Mouse (Mus musculus) layer of hippocampus, adult 6 months (tissue): Measurements from ENCODE around the gene Iqub. TPM values are rescaled to one million over a fixed set of nuclear protein-coding genes. Genes with fewer than 3 reads are reported as not detected.

Source experiments
- long read RNA-seq, 2 experiments: library from polyadenylated mRNA; unstranded; transcript quantifications; one replicate each; pipeline ENCODE4 v2.0.0; 2019 to 2020
- polyA plus RNA-seq: library from polyadenylated mRNA; unstranded; fragments of <200 nt; fragmentation: Nextera tagmentation; gene quantifications from 2 replicates; pipeline ENCODE4 v1.2.3, GENCODE M21; 2021

Gene Iqub
- polyA plus RNA-seq = 0.59 and 2.4 TPM in 2 replicates
- long read RNA-seq, experiment 1, partial matches to known transcripts = 0 of 4 reads
- long read RNA-seq, experiment 1, other reads (novel, unspliced or antisense) = 3 of 4 reads
- long read RNA-seq, experiment 2, partial matches to known transcripts = 2 of 6 reads
- long read RNA-seq, experiment 2, other reads (novel, unspliced or antisense) = 4 of 6 reads

GRCm38 (mm10) chr6:24514552-24515284, at the start of gene Iqub:
TSS of gene Iqub (minus strand) at chr6:24515067.

DNA sequence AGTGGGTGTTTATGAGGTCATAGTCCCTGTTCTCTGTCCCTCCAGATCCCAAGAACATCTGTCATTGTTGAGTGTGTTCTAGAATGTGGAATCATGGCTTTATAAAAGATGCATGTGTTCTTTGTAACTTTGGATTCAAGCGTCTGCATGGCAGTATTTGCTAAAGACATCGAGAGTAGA, 13.1 kb upstream of the Iqub start, which contains the start of gene Asb15:
TSS of gene Asb15 (plus strand) at position 81 of the 180 bp plus-strand sequence.

GRCm38 (mm10) chr6:24527155-24528063, 12.5 kb upstream of the Iqub start, which contains the start of gene Ndufa5:
TSS of gene Ndufa5 (minus strand) at chr6:24528013.

Other genes with a start within 250 kb of the Iqub start
- gene Ndufa5, start 12.9 kb upstream of the Iqub start, polyA plus RNA-seq = 1,456 and 1,533 TPM in 2 replicates
- not detected in 2 replicates for gene Asb15, start 13.1 kb upstream of the Iqub start, polyA plus RNA-seq
- gene Lmod2, start 82.7 kb upstream of the Iqub start, polyA plus RNA-seq = not detected in 2 replicates
- gene Wasl, start 149.9 kb upstream of the Iqub start, polyA plus RNA-seq = 171 and 240 TPM in 2 replicates
- not detected in 2 replicates for gene Hyal6, start 218.2 kb upstream of the Iqub start, polyA plus RNA-seq
- not detected in 2 replicates for gene Hyal4, start 233.3 kb upstream of the Iqub start, polyA plus RNA-seq